Mouse (Mus musculus) inflammation-experienced regulatory T-cells, adult 6 months (primary cell): ENCODE results near the gene Tdrd6. TPM values are rescaled to one million over a fixed set of nuclear protein-coding genes. Genes with fewer than 3 reads are reported as not detected.

Experiments used
- ATAC-seq: one replicate; pipeline ENCODE4 v1.8.0; 2017
- polyA plus RNA-seq, 3 experiments: library from polyadenylated mRNA; unstranded; fragments of 100-300 nt; shearing (Covaris generic); gene quantifications; one replicate each; pipeline ENCODE4 v1.2.1; 2017

Gene Tdrd6
- polyA plus RNA-seq, 3 experiments from 2014 or later, result not detected

- ATAC-seq, result no peak
Measured at GRCm38 (mm10) chr17:43611586-43611985, 18.5 kb downstream of the Tdrd6 start.

DNA sequence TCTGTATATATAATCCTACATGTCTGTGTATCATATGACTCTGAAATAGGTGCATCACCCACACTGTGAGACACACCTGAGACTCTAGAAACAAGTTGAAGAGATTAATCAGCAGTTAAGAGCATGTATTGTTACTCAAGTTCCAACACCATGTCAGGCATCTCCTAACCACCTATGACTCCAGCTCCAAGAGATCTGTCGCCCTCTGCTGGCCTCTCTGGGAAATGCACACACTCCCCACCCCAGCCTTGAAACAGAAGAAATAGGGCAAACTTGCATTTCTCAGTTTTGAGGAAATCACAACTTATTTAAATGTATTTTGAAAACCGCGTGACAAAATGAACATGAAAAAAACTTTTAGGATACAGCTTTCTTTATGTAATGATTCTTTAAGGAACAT lies 23.4 kb downstream of the Tdrd6 start:
- no peak for ATAC-seq

DNA sequence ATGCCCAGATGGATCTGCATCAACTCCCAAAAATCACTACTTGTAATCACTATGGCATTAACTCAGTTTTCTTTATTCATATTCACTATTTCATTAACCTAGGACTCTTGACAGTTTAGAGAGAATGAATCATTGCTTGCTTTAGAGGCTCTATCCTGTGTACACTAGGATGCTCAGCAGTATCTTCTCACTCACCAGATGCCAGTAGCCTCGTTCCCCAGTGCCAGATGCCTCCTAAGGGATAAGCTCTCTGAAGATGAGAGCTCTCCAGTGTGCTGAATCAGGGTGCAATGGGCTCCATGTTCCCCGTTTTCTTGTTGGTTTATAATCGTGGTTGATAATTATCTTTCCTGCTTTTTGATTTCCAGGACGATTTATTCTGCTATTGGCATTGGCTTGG lies 31.4 kb downstream of the Tdrd6 start:
- no peak for ATAC-seq

GRCm38 (mm10) chr17:43597742-43598141 lies 32.4 kb downstream of the Tdrd6 start:
- ATAC-seq, result no peak

GRCm38 (mm10) chr17:43592296-43593291 lies 37.5 kb downstream of the Tdrd6 start:
- no peak for ATAC-seq

DNA sequence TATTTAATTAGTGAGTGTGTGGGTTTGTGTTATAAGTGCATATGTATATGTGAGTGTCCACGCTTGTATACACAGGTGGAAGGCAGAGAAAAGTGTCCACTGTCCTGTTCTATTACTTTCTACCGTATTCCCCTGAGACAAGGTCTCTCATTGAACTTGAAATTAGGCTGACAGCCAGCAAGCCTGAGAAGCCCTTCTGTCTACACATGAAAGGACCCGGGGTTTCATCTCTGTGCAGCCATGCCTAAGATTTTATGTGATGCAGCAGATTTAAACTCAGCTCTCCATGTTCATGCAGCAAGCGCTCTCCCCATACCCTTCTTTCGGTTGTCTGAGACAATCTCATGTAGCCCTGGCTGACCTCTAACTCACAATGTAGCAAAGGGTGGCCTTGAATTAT lies 39.6 kb downstream of the Tdrd6 start:
- no peak for ATAC-seq

DNA sequence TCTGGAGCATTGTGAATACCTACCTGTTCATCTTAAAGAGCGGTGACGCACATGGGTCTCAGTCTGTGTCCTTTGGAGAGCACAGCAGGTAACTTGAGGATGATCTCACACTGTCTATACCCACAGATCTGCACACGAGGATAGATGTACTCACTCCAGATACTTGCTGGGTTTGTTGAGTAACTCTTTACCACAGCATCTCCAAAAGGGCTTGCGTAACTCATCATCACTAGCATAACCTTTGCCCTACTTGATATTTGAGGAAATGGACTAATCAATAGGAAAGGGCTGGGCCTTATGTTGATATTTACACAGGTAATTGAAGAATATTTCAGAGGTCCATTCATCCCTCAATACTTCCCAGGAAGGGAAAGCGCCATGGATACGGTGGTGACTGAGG lies 40.3 kb downstream of the Tdrd6 start:
- no peak for ATAC-seq

GRCm38 (mm10) chr17:43587278-43587677 lies 42.8 kb downstream of the Tdrd6 start:
- no peak for ATAC-seq

DNA sequence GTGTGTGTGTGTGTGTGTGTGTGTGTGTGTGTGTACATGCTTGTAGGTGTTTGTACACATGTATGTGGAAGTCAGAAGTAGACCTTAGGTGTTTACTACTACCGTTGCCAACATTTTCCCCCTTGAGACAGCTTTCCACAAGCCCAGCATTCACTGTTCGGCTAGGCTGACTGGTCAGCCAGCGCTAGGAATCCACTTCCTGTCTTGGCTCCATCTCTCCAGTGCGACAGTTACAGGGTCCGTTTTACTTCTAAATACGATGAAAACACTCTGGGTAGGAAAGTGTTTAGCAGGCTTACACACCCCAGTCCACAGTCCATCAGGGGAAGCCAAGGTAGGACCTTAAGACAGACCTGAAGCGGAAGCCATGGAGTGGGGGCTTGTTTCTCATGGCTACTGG lies 45.3 kb downstream of the Tdrd6 start:
- ATAC-seq, result no peak

GRCm38 (mm10) chr17:43581012-43581467 lies 49.1 kb downstream of the Tdrd6 start:
- ATAC-seq, result no peak

DNA sequence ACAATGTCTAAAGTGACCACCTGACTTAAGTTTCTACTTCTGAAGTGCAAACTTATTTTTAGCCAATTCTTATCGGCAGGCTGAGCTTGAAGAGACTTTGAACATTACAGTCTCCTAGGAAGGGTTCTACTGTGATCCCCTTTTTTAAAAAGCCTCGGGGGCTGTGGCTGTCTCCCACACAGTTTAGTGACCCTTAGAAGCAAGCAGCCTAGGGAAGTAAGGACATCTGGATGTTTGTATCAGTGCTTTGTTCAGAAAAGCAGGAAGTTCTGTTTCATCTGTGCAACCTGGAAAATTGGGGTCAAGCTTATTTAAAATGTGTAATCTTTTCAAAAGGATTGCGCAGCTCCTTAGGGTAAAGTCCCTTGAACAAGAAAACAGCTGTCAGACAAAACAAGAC lies 49.6 kb downstream of the Tdrd6 start:
- no peak for ATAC-seq

GRCm38 (mm10) chr17:43573624-43574073 lies 56.5 kb downstream of the Tdrd6 start:
- no peak for ATAC-seq

- ATAC-seq, result no peak
Measured at GRCm38 (mm10) chr17:43569287-43569686, 60.8 kb downstream of the Tdrd6 start.

DNA sequence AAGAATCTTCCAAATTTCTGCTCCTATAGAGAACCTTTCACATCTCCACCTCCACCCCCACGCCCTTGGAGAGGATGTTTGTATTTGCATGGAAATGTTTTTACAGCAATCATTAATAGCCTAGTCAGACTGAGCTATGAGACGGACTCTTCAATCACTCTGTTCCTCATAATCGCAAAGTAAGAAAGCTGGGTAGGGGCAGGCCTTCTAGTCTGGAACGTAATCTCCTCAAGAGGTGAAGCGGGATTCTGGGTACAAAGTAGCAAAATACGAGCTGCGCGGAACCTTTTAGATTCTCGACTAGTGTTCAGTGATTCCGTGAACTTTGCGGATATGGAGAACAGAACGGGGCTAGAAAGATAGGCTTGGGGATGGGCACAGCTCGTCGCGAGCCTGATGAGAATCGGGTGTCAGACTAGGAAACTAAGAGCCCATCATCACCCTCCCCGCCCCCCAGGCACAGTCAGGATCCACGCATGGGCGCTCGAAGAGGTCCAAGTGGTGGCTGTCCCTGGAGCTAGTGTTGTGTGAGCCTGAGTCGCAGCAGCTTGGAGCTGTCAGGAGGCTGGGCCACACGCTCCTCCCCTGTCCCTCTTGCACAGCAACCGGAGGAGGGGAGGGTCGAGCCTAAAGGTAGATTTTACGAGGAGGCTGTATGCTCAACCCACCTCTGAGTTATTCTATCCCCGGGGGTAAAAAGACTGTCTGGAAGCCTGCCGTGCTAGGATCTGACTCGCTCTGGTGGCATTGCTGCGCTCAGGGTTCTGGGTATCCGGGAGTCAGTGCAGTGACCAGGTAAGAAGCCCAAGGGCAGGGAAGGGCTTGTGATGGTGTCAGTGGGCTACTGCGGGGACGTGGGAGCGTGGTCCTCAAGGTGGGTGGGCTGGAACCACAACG lies 61.9 kb downstream of the Tdrd6 start, which contains the start of gene Pla2g7:
Gene Pla2g7 (plus strand): TSS at position 107 of the 897 bp plus-strand sequence.
- ATAC-seq, result no peak

GRCm38 (mm10) chr17:43567593-43567991 lies 62.5 kb downstream of the Tdrd6 start:
- ATAC-seq, result no peak

Other genes starting within 250 kb of the Tdrd6 start
- not detected for gene Mep1a, start 127.5 kb downstream of the Tdrd6 start, polyA plus RNA-seq
- not detected for gene Ankrd66, start 86.7 kb downstream of the Tdrd6 start, polyA plus RNA-seq
- gene Pla2g7, start 62.2 kb downstream of the Tdrd6 start, polyA plus RNA-seq, result 1 to 10 TPM in 1 of 3 experiments, under 1 TPM in 1, not detected in 1; 0.34 to 1.2 TPM
- 1 to 10 TPM; 1.6 to 3.6 (median 2.8) TPM for gene Slc25a27, start 36.9 kb upstream of the Tdrd6 start, polyA plus RNA-seq
- gene Cyp39a1, start 37.1 kb upstream of the Tdrd6 start, polyA plus RNA-seq, result 1 to 10 TPM in 2 of 3 experiments, under 1 TPM in 1; 0.71 to 1.4 (median 1.2) TPM
- gene Rcan2, start 171.1 kb upstream of the Tdrd6 start, polyA plus RNA-seq, result not detected